In genomic region chr5:9724287-9724955, GRCm38 (mm10) we compare ENCODE assay signal across 8 mouse cellular contexts. TPM values are rescaled to one million over a fixed set of nuclear protein-coding genes. Genes with fewer than 3 reads are reported as not detected.
DNase-seq lines count a peak whose midpoint lies in the region; ATAC-seq lines count a peak whose summit lies in the region.
"Had no signal": no experiment of that assay in that cellular context is flagged by ENCODE, and none has a peak within 500 bp of the region (broad histone marks: within the 10 kb centered on the region; RNA-seq: fewer than 3 reads in every experiment).

No protein-coding gene starts in this region.

- no peaks in the 10 kb centered on the region for H3K9me3 ChIP-seq in lung, embryonic 15.5 days
- no peaks in the 10 kb centered on the region for H3K9me3 ChIP-seq in forebrain, embryonic 16.5 days (ENCODE audit: control insufficient read depth, low read length)

- H3K4me3 ChIP-seq in lung, embryonic 15.5 days = peak overlapping the region; percentile 32
- peak overlapping the region; percentile 55 for H3K4me3 ChIP-seq in forebrain, embryonic 16.5 days (replicated peaks; ENCODE audit: low read length)

- no peak overlapping the region for H3K27ac ChIP-seq in lung, embryonic 15.5 days
- peak overlapping the region; percentile 41; the same call in 1 of the 2 replicates for H3K27ac ChIP-seq in forebrain, embryonic 16.5 days (ENCODE audit: low read length)

- 5% methylated on average over 13 of the region's 13 CpGs for WGBS in lung, embryonic 15.5 days
- 13% methylated on average over 13 of the region's 13 CpGs for WGBS in forebrain, embryonic 16.5 days

- no peak overlapping the region for H3K9ac ChIP-seq in lung, embryonic 15.5 days
- peak overlapping the region; percentile 60 for H3K9ac ChIP-seq in forebrain, embryonic 16.5 days (replicated peaks; ENCODE audit: low read depth, low read length)

- H3K27me3 ChIP-seq in lung, embryonic 15.5 days = peaks cover 24% of the 10 kb centered on the region
- H3K27me3 ChIP-seq in forebrain, embryonic 16.5 days (replicated peaks; ENCODE audit: control insufficient read depth, insufficient read depth, low read length) = no peaks in the 10 kb centered on the region; the same call in 1 of the 2 replicates

- peaks cover 11% of the 10 kb centered on the region for H3K4me1 ChIP-seq in lung, embryonic 15.5 days
- peaks cover 4% of the 10 kb centered on the region for H3K4me1 ChIP-seq in forebrain, embryonic 16.5 days (replicated peaks; ENCODE audit: control insufficient read depth, insufficient read depth, low read length)

- intact Hi-C loops in left cerebral cortex, postnatal 10 days (cut with DNase I) = loop anchor here (10.0 kb wide), 1 partner anchor 200 kb away; no protein-coding TSS in a partner anchor

- ATAC-seq in lung, embryonic 15.5 days (ENCODE audit: borderline replicate concordance, extremely low read depth, low FRiP score, low TSS enrichment) = no peak
- peak; percentile 5; the same call in 1 of the 2 replicates for ATAC-seq in forebrain, embryonic 16.5 days

- no peaks in the 10 kb centered on the region for H3K36me3 ChIP-seq in lung, embryonic 15.5 days
- no peaks in the 10 kb centered on the region for H3K36me3 ChIP-seq in forebrain, embryonic 16.5 days (ENCODE audit: control insufficient read depth, insufficient read depth)

- no peak for DNase-seq in lung, postnatal 25 days (ENCODE audit: low spot score)
- peak; percentile 26 to 50 for DNase-seq in left cerebral cortex, postnatal 10 days (ENCODE audit: extremely low spot score in 1 of 2, low spot score in 2 of 2)
- DNase-seq in right cerebral cortex, postnatal 14 days = peak; percentile 11
- no peak for DNase-seq in yolk sac, embryonic 10.5 days (ENCODE audit: low spot score)
- no peak for DNase-seq in B cell, adult 2 months

- peak overlapping the region; percentile 58 for H3K4me2 ChIP-seq in lung, embryonic 15.5 days
- H3K4me2 ChIP-seq in forebrain, embryonic 16.5 days (ENCODE audit: low read length) = peak overlapping the region; percentile 99

RNA-seq across cellular contexts. Expression of gene Grm3, which starts 0.5 kb away (rescaled TPM):
- polyA plus RNA-seq in lung, embryonic 15.5 days (2015; fragmentation: Nextera tagmentation; extraction: Ambion mirVana) = 0.12 and 0.15 TPM in 2 replicates
- 27.8 and 34.5 TPM in 2 replicates for polyA plus RNA-seq in forebrain, embryonic 16.5 days (2015; fragmentation: Nextera tagmentation; extraction: Ambion mirVana)
- total RNA-seq in left cerebral cortex, postnatal 10 days (2021) = 100 to 1,000 TPM; 139 to 171 TPM
- total RNA-seq: liver, adult 2 months had no signal
- polyA plus RNA-seq: liver, adult 2 months had no signal

Comparison
In these comparisons a context has a peak if more than half of its experiments do, and no peak if none do; other contexts are left out.
1. DNase-seq: peak in left cerebral cortex, postnatal 10 days (2 of 2) and right cerebral cortex, postnatal 14 days (single experiment); none in lung, postnatal 25 days (single experiment), yolk sac, embryonic 10.5 days (single experiment) and B cell, adult 2 months (0 of 2).
2. RNA of gene Grm3, which starts 0.5 kb away (polyA plus RNA-seq): 27.8 to 34.5 TPM in forebrain, embryonic 16.5 days; 0.12 to 0.15 TPM in lung, embryonic 15.5 days; every median in the first group is over 10 times any median in the second.